Mouse (Mus musculus) left cerebral cortex, postnatal 10 days (tissue): ENCODE measurements at regions not wholly inside any gene's neighbourhood (a gene's known extent, or its start where the extent isn't known, plus 50 kb on each side); places are given as distances from the start of the nearest gene placed in this dataset.

ENCODE experiments used
- DNase-seq, 2 experiments: peaks; one replicate each; pipeline ENCODE4 v3.0.0; 2021 to 2022; ENCODE audit warnings: low spot score in 2 of 2, mixed read lengths in 1 of 2; ENCODE audit errors: extremely low spot score in 1 of 2
- intact Hi-C: fragments of 180-260 bp; cut with DNase I; formaldehyde crosslinking; loops from one replicate; pipeline ENCODE4 v1.15.1; 2025

- intact Hi-C loops = no loop called here
- DNase-seq = peak; percentile 31 to 59
These were observed 145.4 kb downstream of the Dad1 start for GRCm38 (mm10) chr14:54108311-54109074.

DNA sequence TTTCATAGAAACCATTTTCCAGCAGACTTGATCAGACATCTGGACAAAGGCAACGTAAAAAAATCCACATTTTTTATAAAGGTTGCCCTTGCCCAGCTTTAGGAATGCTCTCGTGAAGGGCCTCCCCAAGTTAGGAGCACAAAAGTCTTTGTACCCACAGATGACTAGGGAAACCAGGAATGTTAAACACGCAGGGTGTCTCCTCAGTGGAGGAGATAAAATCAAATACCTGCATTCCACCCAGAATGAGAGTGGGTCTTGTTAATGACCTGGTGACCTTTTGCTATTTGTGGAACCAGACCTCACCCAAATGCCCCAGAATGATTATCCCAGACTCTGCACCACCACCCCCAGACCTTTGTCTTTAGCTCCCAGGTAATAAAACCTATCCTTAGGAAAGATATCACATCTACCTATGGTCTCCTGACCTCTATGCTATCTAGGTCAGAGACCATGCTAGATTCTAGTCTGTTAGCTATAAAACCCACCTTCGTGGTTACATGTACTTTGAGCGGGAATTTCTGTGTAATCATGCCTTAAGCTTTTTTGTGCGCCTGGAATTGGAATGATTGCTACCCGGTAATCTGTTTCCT, 146.6 kb downstream of the Dad1 start:
- intact Hi-C loops = no loop called here
- no peak for DNase-seq

DNA sequence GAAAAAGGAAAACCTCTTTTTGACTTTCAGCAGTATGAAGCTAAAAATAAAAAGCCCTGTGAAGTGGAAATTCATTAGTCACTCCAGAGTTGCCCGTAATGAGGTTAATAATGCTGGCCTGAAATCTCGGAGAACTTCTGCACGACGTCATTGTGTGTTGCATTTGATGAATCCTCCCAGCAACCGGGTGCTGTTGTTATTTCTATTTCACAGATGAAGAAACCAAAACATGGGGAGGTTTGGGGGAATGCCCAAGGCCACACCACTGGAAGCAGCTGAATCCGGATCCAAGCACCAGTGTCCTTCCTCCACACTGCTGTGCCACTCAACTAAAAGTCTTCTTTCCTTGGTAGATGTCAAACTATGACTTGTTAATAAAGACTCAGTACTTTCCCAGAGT, 149.7 kb downstream of the Dad1 start:
- intact Hi-C loops = no loop called here
- DNase-seq = no peak

DNA sequence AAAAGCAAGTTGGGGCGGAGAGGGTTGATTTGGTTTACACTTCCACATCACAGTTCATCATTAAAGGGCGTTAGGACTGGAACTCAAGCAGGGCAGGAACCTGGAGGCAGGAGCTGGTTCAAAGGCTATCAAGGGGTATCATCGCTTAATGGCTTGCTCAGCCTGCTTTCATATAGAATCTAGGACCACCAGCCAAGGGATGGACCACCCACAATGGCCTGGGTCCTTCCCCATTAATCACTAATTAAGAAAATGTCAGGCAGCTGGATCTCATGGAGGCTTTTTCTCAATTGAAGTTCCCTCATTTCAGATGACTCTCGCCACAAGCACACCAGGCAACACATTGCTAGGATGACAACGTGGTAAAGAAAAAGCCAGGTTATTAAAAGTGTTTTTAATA, 150.4 kb downstream of the Dad1 start:
- intact Hi-C loops = no loop called here
- DNase-seq = no peak

- intact Hi-C loops = no loop called here
- DNase-seq = no peak
These were observed 150.8 kb downstream of the Dad1 start for GRCm38 (mm10) chr14:54103115-54103514.

DNA sequence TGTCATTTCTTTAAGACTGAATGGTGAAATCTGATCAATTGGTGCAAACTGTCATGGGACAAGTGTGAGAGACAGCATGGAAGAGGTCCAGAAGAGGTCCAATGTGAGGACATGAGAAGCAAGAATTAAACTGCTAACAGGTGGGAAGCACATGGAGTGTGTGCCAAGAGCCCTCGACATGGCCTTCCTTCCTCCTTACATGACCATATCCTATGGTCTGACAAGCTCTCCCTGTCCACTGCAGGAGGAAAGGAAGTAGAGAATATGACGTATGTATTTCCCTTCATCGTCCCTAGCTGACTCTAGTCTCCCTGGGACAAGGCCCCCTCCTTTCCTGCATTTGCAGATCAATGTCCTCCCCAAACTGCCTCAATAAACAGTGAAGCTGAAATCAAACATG, 152.1 kb downstream of the Dad1 start:
- DNase-seq = no peak
- intact Hi-C loops = no loop called here

GRCm38 (mm10) chr14:54099360-54099759, 154.5 kb downstream of the Dad1 start:
- intact Hi-C loops = loop anchor here (2.0 kb wide), 1 partner anchor 21 kb away; no protein-coding TSS in a partner anchor
- DNase-seq = no peak

DNA sequence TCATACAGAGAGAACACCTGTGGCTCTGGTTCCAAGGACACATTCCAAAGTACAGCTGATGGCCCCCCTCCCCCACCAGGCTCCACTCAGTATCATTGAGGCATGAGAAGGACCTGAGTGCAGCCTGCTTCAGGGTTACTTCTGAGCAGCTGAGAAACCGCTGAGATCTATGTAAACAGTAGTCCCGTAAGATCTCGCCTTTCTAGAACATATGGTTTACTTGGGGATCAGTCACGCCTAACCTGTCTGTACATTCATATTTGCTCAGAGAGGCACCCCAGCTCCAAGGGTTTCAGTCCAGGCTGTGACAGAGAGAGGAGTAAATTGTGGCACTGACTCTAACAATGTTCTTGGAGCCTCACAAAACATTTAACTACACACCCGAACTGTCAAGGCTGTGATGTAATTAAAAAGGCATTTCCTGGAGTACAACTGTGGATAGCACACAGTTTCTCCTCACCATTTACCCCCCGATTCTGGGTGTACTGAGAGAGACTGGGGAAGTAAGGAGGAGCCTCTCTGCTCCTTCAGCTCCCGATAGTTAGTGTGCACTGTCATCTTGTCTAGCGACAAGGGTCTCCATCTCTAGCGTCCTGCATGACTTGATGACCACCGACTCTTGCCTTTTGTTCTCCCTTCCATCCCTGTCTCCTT, 155.7 kb downstream of the Dad1 start:
- intact Hi-C loops = loop anchor here (2.0 kb wide), 1 partner anchor 19 kb away; no protein-coding TSS in a partner anchor
- DNase-seq = no peak

DNA sequence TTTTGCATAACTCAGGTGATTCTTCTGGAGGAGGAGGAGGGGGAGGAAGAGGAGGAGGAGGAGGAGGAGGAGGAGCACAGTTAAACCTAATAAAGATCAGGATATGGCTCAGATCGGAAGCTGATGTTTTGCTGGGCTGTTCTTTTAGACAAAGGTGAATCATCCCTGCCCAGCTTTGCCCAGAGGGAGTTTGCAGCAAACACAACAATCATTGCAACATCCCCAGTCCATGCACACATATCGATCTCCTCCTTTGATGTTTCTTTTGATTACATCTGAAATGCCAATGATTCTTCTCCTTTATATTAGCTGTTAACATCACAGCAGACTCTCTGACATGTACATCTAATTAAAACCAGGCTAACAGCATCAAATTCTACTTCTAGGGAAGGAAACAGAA, 156.9 kb downstream of the Dad1 start:
- DNase-seq = no peak
- intact Hi-C loops = no loop called here

GRCm38 (mm10) chr14:54092444-54092843, 161.5 kb downstream of the Dad1 start:
- no peak for DNase-seq
- intact Hi-C loops = no loop called here

DNA sequence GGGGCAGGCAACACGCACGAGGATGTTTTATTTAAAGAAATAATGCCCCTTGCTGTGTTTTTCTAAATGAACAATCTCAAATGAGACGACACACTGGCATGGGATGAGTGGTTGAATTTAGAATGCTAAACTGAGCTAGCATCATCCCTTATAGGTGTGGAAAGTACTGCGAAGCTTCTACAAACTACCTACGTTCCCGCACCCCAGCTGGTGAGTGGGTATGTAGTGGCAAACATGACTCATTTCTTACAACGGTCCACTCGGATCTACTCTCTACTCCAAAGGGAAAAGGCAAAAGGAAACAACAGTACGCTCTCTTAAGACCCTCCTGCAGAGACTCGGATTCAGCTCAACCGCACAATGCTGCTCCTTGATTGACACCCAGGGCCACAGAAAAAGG, 167.2 kb downstream of the Dad1 start:
- no peak for DNase-seq
- intact Hi-C loops = no loop called here

DNA sequence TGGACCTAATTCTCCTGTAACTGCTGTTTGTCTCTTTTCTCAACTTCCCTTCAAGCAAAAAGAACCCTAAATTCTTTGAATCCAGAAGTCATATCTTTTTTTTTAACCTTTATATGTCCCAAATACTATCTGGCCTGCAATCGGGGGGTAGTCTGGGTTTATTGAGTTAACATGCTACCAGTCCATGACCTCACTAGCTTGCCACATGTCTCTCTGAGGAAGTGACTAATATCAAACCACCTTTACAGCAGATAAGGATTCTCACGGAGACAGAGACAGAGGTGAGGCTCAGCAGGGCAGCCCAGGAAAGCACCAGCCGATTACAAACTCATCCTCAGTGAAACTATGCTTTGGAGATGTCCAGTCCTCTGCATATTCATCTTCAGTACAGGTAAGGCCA, 179.2 kb downstream of the Dad1 start:
- intact Hi-C loops = no loop called here
- DNase-seq = no peak

- DNase-seq = peak in 1 of 2 experiments; percentile 56
- intact Hi-C loops = no loop called here
These were observed 181.5 kb downstream of the Dad1 start for GRCm38 (mm10) chr14:54072283-54072912.

- intact Hi-C loops = no loop called here
- DNase-seq = no peak
These were observed 183.7 kb downstream of the Dad1 start for GRCm38 (mm10) chr14:54070240-54070639.

DNA sequence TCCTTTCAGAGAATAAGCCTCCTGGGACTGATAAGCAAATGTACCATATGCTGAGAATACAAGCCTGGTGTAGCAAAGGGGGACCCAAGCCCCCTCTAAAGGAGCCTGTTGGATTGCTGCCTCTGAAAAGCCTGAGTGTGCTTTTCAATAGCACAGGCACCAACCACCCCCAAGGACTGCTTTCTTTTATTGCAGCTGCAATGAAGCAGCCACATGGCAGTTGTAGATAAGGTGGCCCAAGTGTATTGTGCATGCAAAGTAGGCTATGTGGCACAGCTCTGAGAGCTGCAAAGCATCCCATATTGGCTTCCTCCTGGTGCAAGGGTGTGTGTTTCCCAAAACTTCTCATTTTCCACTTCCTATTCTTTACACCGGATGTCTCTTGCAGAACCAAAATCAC, 185.2 kb downstream of the Dad1 start:
- DNase-seq = no peak
- intact Hi-C loops = loop anchor here (5.0 to 10.0 kb wide), 2 partner anchors 159 to 356 kb away; partner anchors contain the start of gene Mrpl52

DNA sequence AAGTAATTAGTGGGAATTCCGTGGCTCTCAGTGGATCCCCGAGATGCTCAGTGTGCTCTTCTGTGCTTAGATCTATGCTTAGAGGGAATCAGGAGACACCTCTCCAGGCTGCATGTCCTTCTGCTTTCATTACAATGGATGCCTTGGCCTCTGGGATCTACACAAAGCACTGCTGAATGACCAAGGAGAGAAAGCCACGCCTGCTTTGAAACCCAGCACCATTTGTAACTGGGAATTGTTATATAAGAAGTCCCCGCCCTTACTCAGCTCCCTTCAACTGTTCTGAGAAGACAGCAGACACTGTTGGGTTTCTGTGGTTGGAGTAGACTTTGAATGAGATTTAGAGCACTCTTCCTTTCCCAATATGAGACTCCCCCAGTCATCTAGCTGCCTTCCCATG, 188.4 kb downstream of the Dad1 start:
- no peak for DNase-seq
- intact Hi-C loops = loop anchor here (2.0 to 10.0 kb wide), 3 partner anchors 87 to 359 kb away; partner anchors contain the start of gene Mrpl52

- peak; percentile 69 to 91 for DNase-seq
- intact Hi-C loops = loop anchor here (2.0 to 10.0 kb wide), 4 partner anchors 88 to 578 kb away; partner anchors contain the start of genes Cdh24, Gm17606 and Mrpl52
These were observed 189.1 kb downstream of the Dad1 start for GRCm38 (mm10) chr14:54064541-54065402.

DNA sequence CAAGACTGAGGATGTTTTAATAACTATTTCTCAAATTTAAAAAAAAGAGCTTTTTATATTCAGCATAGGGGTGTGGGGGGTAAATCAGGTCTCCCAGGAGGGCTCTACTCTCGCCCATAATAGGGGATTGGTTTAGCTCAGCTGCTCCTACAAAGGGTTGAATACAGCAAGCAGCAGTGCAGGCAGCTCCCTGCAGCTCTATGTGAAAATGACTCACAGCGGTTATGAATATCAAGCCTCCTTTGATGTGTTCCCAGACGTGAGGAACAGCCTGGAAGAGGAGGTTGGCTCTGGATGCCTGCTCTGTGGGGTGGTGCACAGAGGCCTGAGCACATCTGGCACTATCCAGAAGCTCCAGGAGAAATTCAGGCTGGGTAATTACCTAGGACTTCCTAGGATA, 192.3 kb downstream of the Dad1 start:
- intact Hi-C loops = loop anchor here (5.0 to 10.0 kb wide), 2 partner anchors 363 to 581 kb away; partner anchors contain the start of genes Cdh24, Gm17606 and Mrpl52
- no peak for DNase-seq
